Mouse (Mus musculus): Measurements from ENCODE around the gene 1600014C23Rik. TPM values are rescaled to one million over a fixed set of nuclear protein-coding genes. Genes with fewer than 3 reads are reported as not detected.

Gene 1600014C23Rik
- polyA plus RNA-seq, 1 experiment from 2014 or later: not detected

DNA sequence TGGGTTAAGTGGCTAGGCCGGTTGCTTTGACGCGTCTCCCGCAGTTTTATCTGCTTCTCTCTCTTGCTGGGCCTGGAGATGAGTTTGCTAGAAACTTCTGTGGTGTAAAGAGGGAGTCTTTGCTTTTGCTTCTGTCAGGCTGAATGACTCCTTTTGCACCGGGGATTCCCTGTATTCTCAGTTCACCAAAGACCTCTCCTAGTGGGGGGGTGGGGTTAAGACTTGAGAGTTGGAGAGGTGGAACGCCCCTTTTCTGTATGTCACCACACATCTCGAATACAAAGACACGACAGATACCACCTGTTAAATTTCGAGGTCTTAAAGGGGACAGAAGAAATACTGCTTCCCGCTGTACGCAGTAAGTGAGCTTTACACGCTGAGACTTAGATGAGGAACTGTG lies 46.9 kb downstream of the 1600014C23Rik start, which contains the start of gene Tmem63b:
TSS of gene Tmem63b (minus strand) at position 190 of the 400 bp plus-strand sequence.
- peak within 1 kb of the TSS; percentile 84 for H3K4me3 ChIP-seq (ENCODE audit: low read depth, low read length)
- peak within 1 kb of the TSS; percentile 81 for H3K9ac ChIP-seq (ENCODE audit: low read length)
- H3K27me3 ChIP-seq (ENCODE audit: control insufficient read depth, insufficient read depth, low read length): no peaks in the 10 kb centered on the region
- peak within 1 kb of the TSS; percentile 51; the same call in 1 of the 2 replicates for H3K27ac ChIP-seq (replicated peaks; ENCODE audit: low read depth, low read length)
- peak within 1 kb of the TSS; percentile 91 for H3K4me2 ChIP-seq (ENCODE audit: low read depth, severe bottlenecking)
- 11% methylated on average over 12 of the region's 12 CpGs for WGBS
- ATAC-seq (ENCODE audit: insufficient number of reproducible peaks, low FRiP score, low TSS enrichment, low read depth) (no peak; the same call in 1 of the 2 replicates), DNase-seq (ENCODE audit: low spot score) (no peak)
- H3K36me3 ChIP-seq (ENCODE audit: control insufficient read depth, insufficient read depth, low read length): no peaks in the 10 kb centered on the region
- H3K4me1 ChIP-seq (ENCODE audit: control insufficient read depth, insufficient read depth, low read length): peaks cover 12% of the 10 kb centered on the region
- no peaks in the 10 kb centered on the region for H3K9me3 ChIP-seq (ENCODE audit: control insufficient read depth, low read length)

- Histone ChIP-seq H3K9me3 (ENCODE audit: control insufficient read depth, low read length) (no peaks in the 10 kb centered on the region), H3K4me1 (ENCODE audit: control insufficient read depth, insufficient read depth, low read length) (peaks cover 12% of the 10 kb centered on the region), H3K27me3 (ENCODE audit: control insufficient read depth, insufficient read depth, low read length) (no peaks in the 10 kb centered on the region), H3K9ac (ENCODE audit: low read length) (peak within 1 kb of the TSS; percentile 81), H3K27ac (replicated peaks; ENCODE audit: low read depth, low read length) (peak within 1 kb of the TSS; percentile 51; the same call in 1 of the 2 replicates), H3K4me3 (ENCODE audit: low read depth, low read length) (peak within 1 kb of the TSS; percentile 84), H3K36me3 (ENCODE audit: control insufficient read depth, insufficient read depth, low read length) (no peaks in the 10 kb centered on the region), H3K4me2 (ENCODE audit: low read depth, severe bottlenecking) (peak within 1 kb of the TSS; percentile 91)
- 0% methylated on average over 37 of the region's 50 CpGs for WGBS
- ATAC-seq (ENCODE audit: insufficient number of reproducible peaks, low FRiP score, low TSS enrichment, low read depth): peak; percentile 78
- DNase-seq (ENCODE audit: low spot score): peak; percentile 95
Measured at GRCm38 (mm10) chr17:45686093-45686619, 47.5 kb downstream of the 1600014C23Rik start, which contains the start of gene Mrpl14. TSS of gene Mrpl14 (plus strand) at chr17:45686322.

DNA sequence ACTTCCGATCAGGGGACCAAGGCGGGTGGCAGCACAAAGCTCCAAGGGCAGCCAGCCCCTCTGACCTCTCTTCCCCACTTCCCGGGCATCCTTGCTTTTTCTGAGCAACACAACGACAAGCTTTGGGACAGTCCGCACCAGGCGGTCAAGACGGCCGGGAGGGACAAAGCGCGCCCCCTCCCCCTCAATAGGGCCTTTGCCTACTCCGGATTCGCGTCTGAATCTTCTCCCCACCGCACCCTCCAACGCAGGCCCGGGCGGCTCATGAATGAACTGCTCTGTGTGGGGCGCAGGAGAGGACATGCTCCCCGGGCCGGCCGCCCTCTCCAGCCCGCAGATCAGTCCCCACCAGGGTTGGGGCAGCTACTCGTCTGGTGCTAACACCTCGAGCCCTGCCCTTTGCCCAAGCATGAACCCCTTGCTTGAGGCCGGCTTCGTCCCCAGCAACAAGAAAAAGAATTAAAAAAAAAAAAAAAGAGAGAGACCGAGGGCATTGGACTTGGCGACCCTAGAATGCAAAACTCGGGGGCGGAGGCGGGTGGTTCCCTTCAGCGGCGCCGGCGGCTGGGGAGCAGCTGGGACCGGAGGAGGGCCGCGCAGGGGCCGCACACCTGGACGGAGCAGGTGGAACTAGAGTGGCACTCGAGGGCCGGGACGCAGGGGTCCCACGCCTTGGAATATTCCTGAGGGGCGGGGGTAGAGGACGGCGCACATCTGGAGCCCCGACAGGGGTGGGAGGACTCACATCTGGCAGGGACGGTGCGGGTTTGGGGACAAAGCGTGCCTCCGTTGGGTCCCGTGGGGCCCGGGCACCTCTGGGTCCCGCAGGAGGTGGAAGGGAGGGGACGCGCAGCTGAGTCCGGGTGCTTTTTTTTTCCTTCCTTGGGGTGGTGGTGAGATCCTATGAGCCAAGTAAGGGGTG lies 48.2 kb downstream of the 1600014C23Rik start:
- H3K9ac ChIP-seq (ENCODE audit: low read length): peak overlapping the region; percentile 81
- H3K4me1 ChIP-seq (ENCODE audit: control insufficient read depth, insufficient read depth, low read length): peaks cover 18% of the 10 kb centered on the region
- peak overlapping the region; percentile 51; the same call in 1 of the 2 replicates for H3K27ac ChIP-seq (replicated peaks; ENCODE audit: low read depth, low read length)
- peak; percentile 55 for ATAC-seq (ENCODE audit: insufficient number of reproducible peaks, low FRiP score, low TSS enrichment, low read depth)
- DNase-seq (ENCODE audit: low spot score): peak; percentile 72
- H3K4me2 ChIP-seq (ENCODE audit: low read depth, severe bottlenecking): peak overlapping the region; percentile 91
- no peaks in the 10 kb centered on the region for H3K36me3 ChIP-seq (ENCODE audit: control insufficient read depth, insufficient read depth, low read length)
- H3K9me3 ChIP-seq (ENCODE audit: control insufficient read depth, low read length): no peaks in the 10 kb centered on the region
- no peaks in the 10 kb centered on the region for H3K27me3 ChIP-seq (ENCODE audit: control insufficient read depth, insufficient read depth, low read length)
- under 1% methylated on average over 58 of the region's 58 CpGs for WGBS
- peak overlapping the region; percentile 84 for H3K4me3 ChIP-seq (ENCODE audit: low read depth, low read length)

- Histone ChIP-seq H3K27me3 (ENCODE audit: control insufficient read depth, insufficient read depth, low read length) (no peaks in the 10 kb centered on the region), H3K27ac (replicated peaks; ENCODE audit: low read depth, low read length) (no peak overlapping the region; the same call in 1 of the 2 replicates), H3K4me3 (ENCODE audit: low read depth, low read length) (peak overlapping the region; percentile 84), H3K9ac (ENCODE audit: low read length) (peak overlapping the region; percentile 81), H3K4me1 (ENCODE audit: control insufficient read depth, insufficient read depth, low read length) (peaks cover 18% of the 10 kb centered on the region), H3K9me3 (ENCODE audit: control insufficient read depth, low read length) (no peaks in the 10 kb centered on the region), H3K4me2 (ENCODE audit: low read depth, severe bottlenecking) (peak overlapping the region; percentile 91), H3K36me3 (ENCODE audit: control insufficient read depth, insufficient read depth, low read length) (no peaks in the 10 kb centered on the region)
- 31% methylated on average over 14 of the region's 14 CpGs for WGBS
- no peak for DNase-seq (ENCODE audit: low spot score)
- no peak for ATAC-seq (ENCODE audit: insufficient number of reproducible peaks, low FRiP score, low TSS enrichment, low read depth)
Measured at GRCm38 (mm10) chr17:45684667-45685131, 48.9 kb downstream of the 1600014C23Rik start.

Other genes with a start within 250 kb of the 1600014C23Rik start
- gene Aars2, start 227.0 kb downstream of the 1600014C23Rik start, polyA plus RNA-seq (2014; fragmentation: Nextera tagmentation; extraction: Ambion mirVana): 18.4 and 21.0 TPM in 2 replicates
- gene Tcte1, start 210.4 kb downstream of the 1600014C23Rik start, polyA plus RNA-seq (2014; fragmentation: Nextera tagmentation; extraction: Ambion mirVana): 0.87 and 1.3 TPM in 2 replicates
- 5.2 and 5.7 TPM in 2 replicates for gene Tmem151b, start 184.2 kb downstream of the 1600014C23Rik start, polyA plus RNA-seq (2014; fragmentation: Nextera tagmentation; extraction: Ambion mirVana)
- gene Nfkbie, start 178.1 kb downstream of the 1600014C23Rik start, polyA plus RNA-seq (2014; fragmentation: Nextera tagmentation; extraction: Ambion mirVana): 5.6 and 6.2 TPM in 2 replicates
- gene Slc35b2, start 170.0 kb downstream of the 1600014C23Rik start, polyA plus RNA-seq (2014; fragmentation: Nextera tagmentation; extraction: Ambion mirVana): 90.5 and 92.0 TPM in 2 replicates
- 1,903 and 1,914 TPM in 2 replicates for gene Hsp90ab1, start 160.6 kb downstream of the 1600014C23Rik start, polyA plus RNA-seq (2014; fragmentation: Nextera tagmentation; extraction: Ambion mirVana)
- 38.9 and 41.4 TPM in 2 replicates for gene Slc29a1, start 134.2 kb downstream of the 1600014C23Rik start, polyA plus RNA-seq (2014; fragmentation: Nextera tagmentation; extraction: Ambion mirVana)
- 4.8 and 7.0 TPM in 2 replicates for gene Mymx, start 131.7 kb downstream of the 1600014C23Rik start, polyA plus RNA-seq (2014; fragmentation: Nextera tagmentation; extraction: Ambion mirVana)
- 0.26 and 0.81 TPM in 2 replicates for gene Capn11, start 74.5 kb downstream of the 1600014C23Rik start, polyA plus RNA-seq (2014; fragmentation: Nextera tagmentation; extraction: Ambion mirVana)
- gene Mrpl14, start 47.5 kb downstream of the 1600014C23Rik start, polyA plus RNA-seq (2014; fragmentation: Nextera tagmentation; extraction: Ambion mirVana): 146 and 154 TPM in 2 replicates
- 23.3 and 23.6 TPM in 2 replicates for gene Tmem63b, start 46.9 kb downstream of the 1600014C23Rik start, polyA plus RNA-seq (2014; fragmentation: Nextera tagmentation; extraction: Ambion mirVana)

All from limb, embryonic 11.5 days (tissue).